ENCODE assay signal across 9 mouse cellular contexts in the genomic region with DNA sequence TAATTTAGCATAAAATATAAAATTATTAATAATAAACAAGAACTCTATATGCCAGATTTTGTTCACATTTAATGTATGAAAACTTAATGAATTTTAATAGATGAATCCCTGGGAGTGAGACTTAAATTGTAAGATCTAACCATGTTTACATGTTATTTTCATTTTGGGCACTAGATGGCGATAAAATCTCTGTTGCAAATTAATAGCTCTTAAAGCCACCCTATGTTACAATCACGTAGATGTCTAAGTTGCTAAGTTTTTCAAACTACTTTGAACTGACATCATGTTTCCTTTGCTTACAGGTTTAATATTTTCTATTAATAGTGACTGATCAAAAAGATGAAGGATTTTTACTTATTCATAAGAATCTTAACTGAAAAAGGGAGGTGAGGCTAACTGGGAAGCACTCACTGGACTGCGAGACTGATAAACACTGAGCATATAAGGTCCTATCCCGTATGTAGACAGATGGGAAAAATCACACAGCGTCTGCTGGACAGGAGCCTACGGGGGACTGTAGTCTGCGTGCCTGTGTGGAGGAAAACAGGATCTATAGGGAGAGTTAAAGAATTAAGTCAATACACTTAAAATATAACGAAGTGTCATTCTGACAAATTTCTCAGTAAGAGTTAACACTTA. TPM values are rescaled to one million over a fixed set of nuclear protein-coding genes. Genes with fewer than 3 reads are reported as not detected.
DNase-seq lines count a peak whose midpoint lies in the region; ATAC-seq and TF ChIP-seq lines count a peak whose summit lies in the region.
"Had no signal": no experiment of that assay in that cellular context is flagged by ENCODE, and none has a peak within 500 bp of the region (broad histone marks: within the 10 kb centered on the region; RNA-seq: fewer than 3 reads in every experiment).

No protein-coding gene starts in this region.

- H3K36me3 ChIP-seq in limb, embryonic 14.5 days (ENCODE audit: control insufficient read depth, insufficient read depth, low read length), result no peaks in the 10 kb centered on the region
- H3K36me3 ChIP-seq in splenic B cell, adult 2 months (ENCODE audit: control insufficient read depth, insufficient read depth, low read length, poor library complexity, severe bottlenecking), result no peaks in the 10 kb centered on the region
- H3K36me3 ChIP-seq: heart, embryonic 15.5 days had no signal

- 0 out of 2 replicates have a peak, but pooled peaks have one; percentile 50 for ATAC-seq in limb, embryonic 14.5 days (ENCODE audit: low FRiP score, low read depth)

- H3K27ac ChIP-seq in limb, embryonic 14.5 days (replicated peaks; ENCODE audit: low read depth, low read length), result no peak overlapping the region
- H3K27ac ChIP-seq: heart, embryonic 15.5 days had no signal

- H3K4me1 ChIP-seq in limb, embryonic 14.5 days (ENCODE audit: control insufficient read depth, insufficient read depth, low read length), result no peaks in the 10 kb centered on the region

- H3K9ac ChIP-seq in limb, embryonic 14.5 days (ENCODE audit: low read depth, low read length, severe bottlenecking), result no peak overlapping the region
- H3K9ac ChIP-seq: heart, embryonic 15.5 days had no signal

- 39% methylated on average over 8 of the region's 8 CpGs for WGBS in limb, embryonic 14.5 days

- TF ChIP-seq POLR2A in limb, embryonic 14.5 days (IDR thresholded peaks at IDR 0.05; ENCODE audit: borderline replicate concordance, extremely low read depth, insufficient read depth, insufficient read length), result no peak

- DNase-seq in embryo, embryonic 10 days (ENCODE audit: low spot score), result peak; percentile 63
- no peak for DNase-seq in embryo, embryonic 9.5 days (ENCODE audit: extremely low spot score)
- peak; percentile 70 for DNase-seq in thymus, postnatal 0 days (ENCODE audit: low spot score)
- DNase-seq in thymus, postnatal 36 days, result no peak
- peak; percentile 87 for DNase-seq in limb, embryonic 14.5 days (ENCODE audit: low spot score)
- peak; percentile 87 for DNase-seq in splenic B cell, adult 2 months (ENCODE audit: low read depth, low spot score)
- DNase-seq in right cerebral cortex, postnatal 10 days (ENCODE audit: low spot score in 2 of 2), result no peak
- DNase-seq in thymus, postnatal 4 days, result no peak

- H3K4me3 ChIP-seq in limb, embryonic 14.5 days (replicated peaks; ENCODE audit: low read length), result no peak overlapping the region
- H3K4me3 ChIP-seq: heart, embryonic 15.5 days had no signal

- no peaks in the 10 kb centered on the region for H3K27me3 ChIP-seq in limb, embryonic 14.5 days (ENCODE audit: control insufficient read depth, insufficient read depth, low read length)
- H3K27me3 ChIP-seq in splenic B cell, adult 2 months (ENCODE audit: control insufficient read depth, insufficient read depth, low read length, poor library complexity, severe bottlenecking), result no peaks in the 10 kb centered on the region
- H3K27me3 ChIP-seq: heart, embryonic 15.5 days had no signal

- H3K4me2 ChIP-seq in limb, embryonic 14.5 days (replicated peaks; ENCODE audit: low read depth, low read length, severe bottlenecking), result no peak overlapping the region
- H3K4me2 ChIP-seq: heart, embryonic 15.5 days had no signal

- no peaks in the 10 kb centered on the region for H3K9me3 ChIP-seq in limb, embryonic 14.5 days (ENCODE audit: control insufficient read depth, low read length)
- H3K9me3 ChIP-seq: heart, embryonic 15.5 days had no signal

RNA-seq across cellular contexts. Expression of gene Car3, which starts 11.2 kb away (rescaled TPM):
- polyA plus RNA-seq in thymus, postnatal 0 days (2015; fragmentation: Nextera tagmentation; extraction: Ambion mirVana), result 1.3 and 23.5 TPM in 2 replicates
- 11.3 and 13.3 TPM in 2 replicates for polyA plus RNA-seq in limb, embryonic 14.5 days (2012; rRNA removed)
- polyA plus RNA-seq in limb, embryonic 14.5 days (2014; fragmentation: Nextera tagmentation; extraction: Ambion mirVana), result 24.9 and 35.0 TPM in 2 replicates

RNA-seq across cellular contexts. Expression of gene Car2, which starts 11.6 kb away (rescaled TPM):
- 8.4 and 9.8 TPM in 2 replicates for polyA plus RNA-seq in thymus, postnatal 0 days (2015; fragmentation: Nextera tagmentation; extraction: Ambion mirVana)
- 12.8 and 13.9 TPM in 2 replicates for polyA plus RNA-seq in limb, embryonic 14.5 days (2012; rRNA removed)
- 16.0 and 20.6 TPM in 2 replicates for polyA plus RNA-seq in limb, embryonic 14.5 days (2014; fragmentation: Nextera tagmentation; extraction: Ambion mirVana)

Comparison
In these comparisons a context has a peak if more than half of its experiments do, and no peak if none do; other contexts are left out.
1. DNase-seq: peak in embryo, embryonic 10 days (single experiment), thymus, postnatal 0 days (single experiment), limb, embryonic 14.5 days (single experiment) and splenic B cell, adult 2 months (single experiment); none in embryo, embryonic 9.5 days (single experiment), thymus, postnatal 36 days (0 of 2), right cerebral cortex, postnatal 10 days (0 of 2) and thymus, postnatal 4 days (single experiment).